ENCODE assay signal across 11 mouse cellular contexts in genomic region chr11:54478414-54478813, GRCm38 (mm10). TPM values are rescaled to one million over a fixed set of nuclear protein-coding genes. Genes with fewer than 3 reads are reported as not detected.
DNase-seq lines count a peak whose midpoint lies in the region; ATAC-seq and TF ChIP-seq lines count a peak whose summit lies in the region.
"Had no signal": no experiment of that assay in that cellular context is flagged by ENCODE, and none has a peak within 500 bp of the region (broad histone marks: within the 10 kb centered on the region; RNA-seq: fewer than 3 reads in every experiment).

No protein-coding gene starts in this region.

- no peak overlapping the region for H3K9ac ChIP-seq in lung, embryonic 14.5 days
- no peak overlapping the region for H3K9ac ChIP-seq in neural tube, embryonic 15.5 days (replicated peaks)
- H3K9ac ChIP-seq: embryonic facial prominence, embryonic 15.5 days; hindbrain, embryonic 15.5 days; limb, embryonic 15.5 days had no signal

- H3K4me1 ChIP-seq in lung, embryonic 14.5 days (ENCODE audit: insufficient read depth) = no peaks in the 10 kb centered on the region
- no peaks in the 10 kb centered on the region for H3K4me1 ChIP-seq in neural tube, embryonic 15.5 days
- H3K4me1 ChIP-seq: embryonic facial prominence, embryonic 15.5 days; hindbrain, embryonic 15.5 days; limb, embryonic 15.5 days had no signal

- no peak overlapping the region for H3K27ac ChIP-seq in lung, embryonic 14.5 days (ENCODE audit: low read depth)
- H3K27ac ChIP-seq in neural tube, embryonic 15.5 days (replicated peaks) = no peak overlapping the region
- H3K27ac ChIP-seq: embryonic facial prominence, embryonic 15.5 days; hindbrain, embryonic 15.5 days; limb, embryonic 15.5 days had no signal

- H3K4me3 ChIP-seq in lung, embryonic 14.5 days (ENCODE audit: low read depth, low read length) = no peak overlapping the region
- no peak overlapping the region for H3K4me3 ChIP-seq in neural tube, embryonic 15.5 days (replicated peaks)
- H3K4me3 ChIP-seq: embryonic facial prominence, embryonic 15.5 days; hindbrain, embryonic 15.5 days; limb, embryonic 15.5 days had no signal

- WGBS in lung, embryonic 14.5 days = 92% methylated on average over 1 of the region's 1 CpGs
- 94% methylated on average over 1 of the region's 1 CpGs for WGBS in neural tube, embryonic 15.5 days

- no peaks in the 10 kb centered on the region for H3K27me3 ChIP-seq in lung, embryonic 14.5 days (ENCODE audit: insufficient read depth, low read length)
- H3K27me3 ChIP-seq in neural tube, embryonic 15.5 days (replicated peaks) = no peaks in the 10 kb centered on the region
- H3K27me3 ChIP-seq: embryonic facial prominence, embryonic 15.5 days; hindbrain, embryonic 15.5 days; limb, embryonic 15.5 days had no signal

- ATAC-seq in lung, embryonic 14.5 days (ENCODE audit: insufficient read depth) = no peak
- no peak for ATAC-seq in neural tube, embryonic 15.5 days (ENCODE audit: low FRiP score)

- H3K4me2 ChIP-seq in lung, embryonic 14.5 days = no peak overlapping the region
- H3K4me2 ChIP-seq in neural tube, embryonic 15.5 days = no peak overlapping the region
- H3K4me2 ChIP-seq: embryonic facial prominence, embryonic 15.5 days; hindbrain, embryonic 15.5 days; limb, embryonic 15.5 days had no signal

- TF ChIP-seq CTCF in lung, embryonic 14.5 days (IDR thresholded peaks at IDR 0.05; ENCODE audit: low read depth) = peak; percentile 58

- H3K36me3 ChIP-seq in lung, embryonic 14.5 days (ENCODE audit: insufficient read depth) = peaks cover 16% of the 10 kb centered on the region; the same call in 1 of the 2 replicates
- peaks cover 9% of the 10 kb centered on the region for H3K36me3 ChIP-seq in neural tube, embryonic 15.5 days

- no peaks in the 10 kb centered on the region for H3K9me3 ChIP-seq in lung, embryonic 14.5 days (ENCODE audit: low read depth, low read length)
- no peaks in the 10 kb centered on the region for H3K9me3 ChIP-seq in neural tube, embryonic 15.5 days (replicated peaks)
- H3K9me3 ChIP-seq: embryonic facial prominence, embryonic 15.5 days; hindbrain, embryonic 15.5 days; limb, embryonic 15.5 days had no signal

- peak; percentile 10 to 21 for DNase-seq in cerebellum, postnatal 10 days
- DNase-seq in cerebellum, adult 11 months = no peak
- peak; percentile 42 for DNase-seq in lung, embryonic 14.5 days
- DNase-seq in lung, postnatal 25 days (ENCODE audit: low spot score) = no peak
- DNase-seq in embryo, embryonic 10.5 days (ENCODE audit: low spot score) = peak; percentile 43
- DNase-seq in thymus, postnatal 0 days (ENCODE audit: low spot score) = peak; percentile 48
- DNase-seq in layer of hippocampus, postnatal 36 days = no peak

RNA-seq across cellular contexts. Expression of gene Fnip1, which starts 40.4 kb away (rescaled TPM):
- polyA plus RNA-seq in lung, embryonic 14.5 days (2014; fragmentation: Nextera tagmentation; extraction: Ambion mirVana) = 11.1 and 12.4 TPM in 2 replicates
- 7.3 and 7.7 TPM in 2 replicates for polyA plus RNA-seq in thymus, postnatal 0 days (2015; fragmentation: Nextera tagmentation; extraction: Ambion mirVana)
- 10 to 100 TPM; 34.9 to 36.4 TPM for total RNA-seq in layer of hippocampus, postnatal 36 days (2021)
- 9.0 and 9.2 TPM in 2 replicates for polyA plus RNA-seq in neural tube, embryonic 15.5 days (2015; fragmentation: Nextera tagmentation; extraction: Ambion mirVana)

RNA-seq across cellular contexts. Expression of gene Rapgef6, which starts 44.2 kb away (rescaled TPM):
- polyA plus RNA-seq in lung, embryonic 14.5 days (2014; fragmentation: Nextera tagmentation; extraction: Ambion mirVana) = 33.2 TPM in 2 replicates
- polyA plus RNA-seq in thymus, postnatal 0 days (2015; fragmentation: Nextera tagmentation; extraction: Ambion mirVana) = 42.7 and 53.4 TPM in 2 replicates
- 10 to 100 TPM; 41.3 to 48.5 TPM for total RNA-seq in layer of hippocampus, postnatal 36 days (2021)
- polyA plus RNA-seq in neural tube, embryonic 15.5 days (2015; fragmentation: Nextera tagmentation; extraction: Ambion mirVana) = 35.9 and 36.5 TPM in 2 replicates

Comparison
In these comparisons a context has a peak if more than half of its experiments do, and no peak if none do; other contexts are left out.
1. DNase-seq: peak in cerebellum, postnatal 10 days (2 of 2), lung, embryonic 14.5 days (single experiment), embryo, embryonic 10.5 days (single experiment) and thymus, postnatal 0 days (single experiment); none in cerebellum, adult 11 months (single experiment), lung, postnatal 25 days (single experiment) and layer of hippocampus, postnatal 36 days (0 of 2).